Mouse (Mus musculus): ENCODE data around the gene Cep128. TPM values are rescaled to one million over a fixed set of nuclear protein-coding genes. Genes with fewer than 3 reads are reported as not detected.
A peak's percentile ranks its signal among the peaks of the same experiment; 100 is the strongest.

Gene Cep128
- polyA plus RNA-seq (2014; fragmentation: Nextera tagmentation; extraction: Ambion mirVana): 8.4 and 10.2 TPM in 2 replicates

DNA sequence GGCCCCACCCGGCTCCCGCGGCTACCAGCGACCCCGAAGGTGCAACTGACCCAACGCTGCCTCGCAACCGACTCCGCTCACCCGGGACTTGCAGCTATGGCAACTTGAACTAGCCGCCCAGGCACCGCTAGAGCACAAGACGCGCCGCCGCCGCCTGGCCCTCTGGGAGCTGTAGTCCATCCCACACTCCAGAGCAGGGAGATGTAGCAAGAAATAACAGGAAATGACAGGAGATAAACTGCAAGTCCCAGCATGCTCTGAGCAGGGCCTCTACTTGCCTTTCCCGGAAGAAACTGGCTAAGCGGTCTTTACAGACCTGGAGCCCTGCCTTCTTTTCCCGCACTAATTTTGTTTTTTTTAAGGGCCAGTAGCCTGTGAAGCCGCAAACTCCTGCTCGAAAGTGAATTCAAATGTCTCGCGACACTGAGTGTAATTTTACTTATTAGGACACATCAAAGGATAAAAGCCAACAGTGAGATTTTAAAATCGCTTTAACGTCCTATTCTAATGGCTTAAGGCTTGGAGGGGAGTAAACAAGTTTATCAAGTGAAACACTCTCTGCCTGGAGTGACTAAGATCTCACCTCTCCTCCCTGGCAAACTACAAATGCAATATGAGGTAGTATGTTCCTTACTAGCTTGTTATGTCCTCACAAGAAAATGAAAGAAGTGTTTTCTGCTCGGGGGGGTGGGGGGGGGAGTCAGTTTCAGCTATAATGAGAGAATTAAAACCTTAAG is at the start of gene Cep128, which contains the start of gene Tshr:
TSS of gene Cep128 (minus strand) at position 129 of the 737 bp plus-strand sequence.
TSS of gene Tshr (plus strand) at position 283 of the 737 bp plus-strand sequence.
- Histone ChIP-seq H3K4me2 (replicated peaks; ENCODE audit: low read depth, low read length) (peak within 1 kb of the TSS; percentile 86), H3K27ac (ENCODE audit: low read length) (no peak within 1 kb of the TSS), H3K36me3 (ENCODE audit: control insufficient read depth, insufficient read depth, low read length) (no peaks in the 10 kb centered on the region), H3K4me1 (ENCODE audit: control insufficient read depth, insufficient read depth, low read length) (no peaks in the 10 kb centered on the region), H3K27me3 (ENCODE audit: control insufficient read depth, insufficient read depth, low read length) (no peaks in the 10 kb centered on the region), H3K9me3 (ENCODE audit: control insufficient read depth, low read depth, low read length) (no peaks in the 10 kb centered on the region), H3K4me3 (ENCODE audit: low read depth, low read length) (peak within 1 kb of the TSS; percentile 70), H3K9ac (replicated peaks; ENCODE audit: low read depth, low read length) (peak within 1 kb of the TSS; percentile 38)
- peak; percentile 100 for ATAC-seq (ENCODE audit: insufficient number of reproducible peaks, insufficient read depth, low FRiP score, low read depth)
- WGBS: 2% methylated on average over 27 of the region's 27 CpGs

DNA sequence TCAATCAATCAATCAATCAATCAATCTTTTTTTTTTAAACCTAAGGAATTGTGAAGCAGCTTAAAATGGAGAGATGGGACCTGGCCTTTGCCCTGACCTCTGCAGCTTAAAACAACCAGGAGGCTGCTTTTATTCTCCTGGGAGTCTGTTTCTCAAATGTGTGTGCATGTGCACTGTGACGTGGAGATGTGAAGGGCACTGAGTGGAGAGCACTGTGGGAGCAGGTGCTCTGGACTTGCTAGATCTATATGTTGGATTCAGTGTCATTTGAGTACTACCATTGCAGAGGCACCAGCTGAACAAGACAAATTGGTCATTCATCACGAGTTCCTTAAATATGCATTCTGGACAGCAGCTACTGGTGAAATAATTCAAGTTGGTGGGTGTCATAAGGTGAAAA is 42.9 kb upstream of the Cep128 start:
- H3K27me3 ChIP-seq (ENCODE audit: control insufficient read depth, insufficient read depth, low read length): no peaks in the 10 kb centered on the region
- no peak overlapping the region for H3K4me2 ChIP-seq (replicated peaks; ENCODE audit: low read depth, low read length)
- no peak overlapping the region for H3K27ac ChIP-seq (ENCODE audit: low read length)
- no peaks in the 10 kb centered on the region for H3K9me3 ChIP-seq (ENCODE audit: control insufficient read depth, low read depth, low read length)
- no peak for ATAC-seq (ENCODE audit: insufficient number of reproducible peaks, insufficient read depth, low FRiP score, low read depth)
- no peak overlapping the region for H3K4me3 ChIP-seq (ENCODE audit: low read depth, low read length)
- no peaks in the 10 kb centered on the region for H3K36me3 ChIP-seq (ENCODE audit: control insufficient read depth, insufficient read depth, low read length)
- no peak overlapping the region for H3K9ac ChIP-seq (replicated peaks; ENCODE audit: low read depth, low read length)
- WGBS: 58% methylated on average over 2 of the region's 2 CpGs
- H3K4me1 ChIP-seq (ENCODE audit: control insufficient read depth, insufficient read depth, low read length): no peaks in the 10 kb centered on the region

DNA sequence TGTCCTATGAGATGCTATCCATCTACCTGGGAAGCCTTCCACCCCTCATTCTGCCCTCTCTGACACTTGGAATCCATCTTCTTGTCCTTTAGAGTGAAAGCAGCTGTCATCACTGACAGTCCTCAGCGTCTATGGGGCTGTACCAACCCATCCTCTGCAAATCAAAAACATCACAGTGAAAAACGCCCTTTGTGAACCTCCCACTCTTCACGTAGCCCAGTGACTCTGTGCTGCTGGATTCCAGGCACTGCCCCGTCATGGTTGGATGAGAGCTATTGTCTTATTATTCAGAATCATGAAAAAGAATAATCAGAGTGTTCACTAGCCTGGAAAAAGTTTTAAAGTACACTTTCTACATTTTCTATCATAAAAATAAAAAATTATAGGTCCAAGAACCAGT is 42.3 kb upstream of the Cep128 start:
- no peak for ATAC-seq (ENCODE audit: insufficient number of reproducible peaks, insufficient read depth, low FRiP score, low read depth)
- Histone ChIP-seq H3K9me3 (ENCODE audit: control insufficient read depth, low read depth, low read length) (no peaks in the 10 kb centered on the region), H3K9ac (replicated peaks; ENCODE audit: low read depth, low read length) (no peak overlapping the region), H3K36me3 (ENCODE audit: control insufficient read depth, insufficient read depth, low read length) (no peaks in the 10 kb centered on the region), H3K4me1 (ENCODE audit: control insufficient read depth, insufficient read depth, low read length) (no peaks in the 10 kb centered on the region), H3K4me3 (ENCODE audit: low read depth, low read length) (no peak overlapping the region), H3K4me2 (replicated peaks; ENCODE audit: low read depth, low read length) (no peak overlapping the region), H3K27ac (ENCODE audit: low read length) (no peak overlapping the region), H3K27me3 (ENCODE audit: control insufficient read depth, insufficient read depth, low read length) (no peaks in the 10 kb centered on the region)
- WGBS: 23% methylated on average over 4 of the region's 4 CpGs

DNA sequence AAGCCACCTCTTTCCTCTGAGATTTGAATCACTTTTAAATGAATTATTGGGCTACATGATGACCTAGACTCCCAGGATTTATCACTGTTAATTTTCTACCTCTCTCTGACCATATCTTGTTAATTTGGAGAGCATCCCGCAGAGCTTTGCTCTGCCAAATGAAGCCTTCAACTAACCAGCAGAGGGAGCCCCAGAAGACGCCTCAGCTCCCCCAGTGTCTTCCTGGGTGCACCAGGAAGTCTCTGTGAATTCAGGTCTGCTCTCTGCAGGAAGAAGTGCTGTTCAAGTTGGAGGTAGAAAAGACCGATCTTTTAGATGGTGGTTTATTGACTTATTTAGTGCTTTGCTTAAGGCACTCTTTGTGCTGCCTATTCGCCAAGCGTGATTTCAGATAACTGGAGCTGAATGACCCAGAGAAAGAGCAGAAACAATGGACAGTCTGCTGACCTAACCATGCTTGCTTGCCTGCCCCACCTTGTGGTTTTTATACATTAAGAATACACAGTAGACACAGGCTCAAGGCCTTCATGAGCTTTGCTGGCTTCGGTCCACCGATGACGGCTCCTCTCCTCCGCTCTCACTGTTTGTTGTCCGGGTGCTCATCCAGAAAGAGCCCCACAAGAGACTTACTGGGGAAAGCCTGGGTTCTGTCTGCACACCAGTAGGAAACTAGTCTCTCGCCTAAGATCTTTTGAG is 39.1 kb upstream of the Cep128 start:
- H3K27ac ChIP-seq (ENCODE audit: low read length): no peak overlapping the region
- H3K9me3 ChIP-seq (ENCODE audit: control insufficient read depth, low read depth, low read length): no peaks in the 10 kb centered on the region
- H3K27me3 ChIP-seq (ENCODE audit: control insufficient read depth, insufficient read depth, low read length): no peaks in the 10 kb centered on the region
- H3K4me3 ChIP-seq (ENCODE audit: low read depth, low read length): no peak overlapping the region
- no peak overlapping the region for H3K4me2 ChIP-seq (replicated peaks; ENCODE audit: low read depth, low read length)
- ATAC-seq (ENCODE audit: insufficient number of reproducible peaks, insufficient read depth, low FRiP score, low read depth): peak; percentile 65
- no peaks in the 10 kb centered on the region for H3K36me3 ChIP-seq (ENCODE audit: control insufficient read depth, insufficient read depth, low read length)
- no peak overlapping the region for H3K9ac ChIP-seq (replicated peaks; ENCODE audit: low read depth, low read length)
- H3K4me1 ChIP-seq (ENCODE audit: control insufficient read depth, insufficient read depth, low read length): no peaks in the 10 kb centered on the region
- WGBS: 62% methylated on average over 11 of the region's 11 CpGs

DNA sequence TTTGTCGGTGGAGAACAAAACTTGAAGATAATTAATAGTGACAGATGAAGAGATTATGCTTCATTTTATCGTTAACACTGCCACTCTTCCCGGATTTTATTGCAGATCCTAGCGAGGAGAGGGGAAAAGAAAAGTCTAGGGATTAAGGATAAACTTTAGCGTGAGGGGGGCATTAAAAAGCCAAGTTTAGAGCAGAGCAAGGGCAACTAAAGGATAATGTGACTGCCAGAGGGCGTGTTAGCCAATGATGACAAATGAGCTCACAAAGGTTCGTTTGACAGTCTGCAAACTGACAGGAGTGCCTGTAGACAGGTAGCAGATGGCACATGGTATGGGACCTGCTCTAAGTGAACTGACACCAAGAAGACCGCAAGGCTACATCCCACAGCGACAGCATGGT is 37.1 kb upstream of the Cep128 start:
- no peaks in the 10 kb centered on the region for H3K36me3 ChIP-seq (ENCODE audit: control insufficient read depth, insufficient read depth, low read length)
- H3K4me3 ChIP-seq (ENCODE audit: low read depth, low read length): no peak overlapping the region
- no peak for ATAC-seq (ENCODE audit: insufficient number of reproducible peaks, insufficient read depth, low FRiP score, low read depth)
- no peaks in the 10 kb centered on the region for H3K27me3 ChIP-seq (ENCODE audit: control insufficient read depth, insufficient read depth, low read length)
- no peak overlapping the region for H3K27ac ChIP-seq (ENCODE audit: low read length)
- H3K4me2 ChIP-seq (replicated peaks; ENCODE audit: low read depth, low read length): no peak overlapping the region
- no peaks in the 10 kb centered on the region for H3K4me1 ChIP-seq (ENCODE audit: control insufficient read depth, insufficient read depth, low read length)
- 35% methylated on average over 9 of the region's 9 CpGs for WGBS
- H3K9me3 ChIP-seq (ENCODE audit: control insufficient read depth, low read depth, low read length): no peaks in the 10 kb centered on the region
- no peak overlapping the region for H3K9ac ChIP-seq (replicated peaks; ENCODE audit: low read depth, low read length)

DNA sequence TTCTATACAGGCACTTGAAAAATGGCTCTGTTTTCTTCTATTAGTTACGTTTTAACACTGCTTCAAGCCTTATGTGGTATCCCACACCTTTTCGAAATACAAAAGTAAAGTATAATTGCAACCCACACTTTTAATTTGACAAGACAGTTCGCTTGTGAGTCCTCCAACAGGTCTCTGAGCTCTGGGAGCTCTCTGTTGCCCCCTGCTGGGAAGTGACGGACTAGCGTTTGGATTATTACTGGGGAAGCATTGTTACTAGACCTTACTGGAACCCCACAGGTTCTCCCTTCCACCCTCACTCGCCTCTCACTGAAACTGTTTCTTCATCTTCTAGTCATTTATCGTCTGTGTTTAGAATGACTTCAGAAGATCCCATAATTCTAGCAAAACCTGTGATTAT is 34.6 kb upstream of the Cep128 start:
- no peaks in the 10 kb centered on the region for H3K27me3 ChIP-seq (ENCODE audit: control insufficient read depth, insufficient read depth, low read length)
- ATAC-seq (ENCODE audit: insufficient number of reproducible peaks, insufficient read depth, low FRiP score, low read depth): no peak

DNA sequence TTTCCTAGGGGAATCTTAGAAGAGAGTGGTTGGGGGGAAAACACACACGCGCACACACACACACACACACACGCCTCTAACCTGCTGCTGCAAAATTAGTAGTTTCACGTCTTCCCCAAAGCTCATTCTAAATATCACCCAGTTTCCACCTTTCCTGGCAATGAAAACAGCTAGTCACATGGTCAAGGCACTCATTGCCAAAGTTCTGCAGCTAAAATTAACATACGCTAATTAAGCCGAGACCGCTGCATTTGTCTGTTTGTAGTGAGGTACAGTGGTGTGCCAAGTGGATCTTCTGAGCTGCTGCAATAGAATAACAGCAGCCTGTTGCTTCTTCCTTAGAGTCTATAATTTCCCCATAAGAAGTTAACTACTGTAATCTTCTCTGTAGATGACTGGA is 32.6 kb upstream of the Cep128 start:
- Histone ChIP-seq H3K4me3 (ENCODE audit: low read depth, low read length) (no peak overlapping the region), H3K4me2 (replicated peaks; ENCODE audit: low read depth, low read length) (no peak overlapping the region), H3K36me3 (ENCODE audit: control insufficient read depth, insufficient read depth, low read length) (no peaks in the 10 kb centered on the region), H3K9ac (replicated peaks; ENCODE audit: low read depth, low read length) (no peak overlapping the region), H3K27me3 (ENCODE audit: control insufficient read depth, insufficient read depth, low read length) (no peaks in the 10 kb centered on the region), H3K27ac (ENCODE audit: low read length) (no peak overlapping the region), H3K4me1 (ENCODE audit: control insufficient read depth, insufficient read depth, low read length) (no peaks in the 10 kb centered on the region), H3K9me3 (ENCODE audit: control insufficient read depth, low read depth, low read length) (no peaks in the 10 kb centered on the region)
- ATAC-seq (ENCODE audit: insufficient number of reproducible peaks, insufficient read depth, low FRiP score, low read depth): no peak
- 98% methylated on average over 7 of the region's 7 CpGs for WGBS

More for the DNA sequence above, 34.6 kb upstream of the Cep128 start:
- no peaks in the 10 kb centered on the region for H3K36me3 ChIP-seq (ENCODE audit: control insufficient read depth, insufficient read depth, low read length)
- no peaks in the 10 kb centered on the region for H3K4me1 ChIP-seq (ENCODE audit: control insufficient read depth, insufficient read depth, low read length)
- no peak overlapping the region for H3K9ac ChIP-seq (replicated peaks; ENCODE audit: low read depth, low read length)
- no peaks in the 10 kb centered on the region for H3K9me3 ChIP-seq (ENCODE audit: control insufficient read depth, low read depth, low read length)
- H3K4me2 ChIP-seq (replicated peaks; ENCODE audit: low read depth, low read length): no peak overlapping the region
- no peak overlapping the region for H3K27ac ChIP-seq (ENCODE audit: low read length)
- H3K4me3 ChIP-seq (ENCODE audit: low read depth, low read length): no peak overlapping the region
- 49% methylated on average over 7 of the region's 7 CpGs for WGBS

DNA sequence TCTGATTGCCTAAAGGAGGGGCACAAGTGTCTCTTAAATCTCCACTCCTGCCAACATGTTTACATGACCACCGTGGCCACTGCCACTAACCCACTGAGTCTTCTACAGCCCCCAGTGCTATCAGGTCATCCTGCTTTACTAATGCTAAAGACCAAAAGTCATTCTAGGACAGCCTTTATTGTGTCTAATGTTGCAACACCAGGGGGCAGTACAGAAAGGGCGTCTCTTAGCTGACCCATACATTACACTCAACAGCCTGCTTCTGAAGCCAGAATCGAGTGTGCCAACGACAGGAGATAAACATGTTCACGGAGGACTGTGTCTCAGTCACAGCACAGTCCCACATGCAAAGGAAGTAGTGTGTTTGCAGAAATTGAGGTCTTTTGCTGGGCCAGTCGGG is 30.9 kb upstream of the Cep128 start:
- H3K4me3 ChIP-seq (ENCODE audit: low read depth, low read length): no peak overlapping the region
- WGBS: 63% methylated on average over 6 of the region's 6 CpGs

More for the DNA sequence above, 30.9 kb upstream of the Cep128 start:
- Histone ChIP-seq H3K4me1 (ENCODE audit: control insufficient read depth, insufficient read depth, low read length) (no peaks in the 10 kb centered on the region), H3K4me2 (replicated peaks; ENCODE audit: low read depth, low read length) (no peak overlapping the region), H3K9ac (replicated peaks; ENCODE audit: low read depth, low read length) (no peak overlapping the region), H3K27me3 (ENCODE audit: control insufficient read depth, insufficient read depth, low read length) (no peaks in the 10 kb centered on the region), H3K9me3 (ENCODE audit: control insufficient read depth, low read depth, low read length) (no peaks in the 10 kb centered on the region), H3K36me3 (ENCODE audit: control insufficient read depth, insufficient read depth, low read length) (no peaks in the 10 kb centered on the region), H3K27ac (ENCODE audit: low read length) (no peak overlapping the region)
- ATAC-seq (ENCODE audit: insufficient number of reproducible peaks, insufficient read depth, low FRiP score, low read depth): no peak
